Mouse (Mus musculus) heart, postnatal 36 days (tissue): ENCODE results near the gene Plin2. TPM values are rescaled to one million over a fixed set of nuclear protein-coding genes. Genes with fewer than 3 reads are reported as not detected.
A peak's percentile ranks its signal among the peaks of the same experiment; 100 is the strongest.
"Not testable (repeated sequence)": the region's sequence is repeated elsewhere in the genome, so short reads cannot be mapped to it uniquely, and the experiment has no call there.

ENCODE experiments used
- DNase-seq, 2 experiments: peaks; one replicate each; pipeline ENCODE4 v3.0.0; 2021 to 2022
- intact Hi-C: fragments of 180-260 bp; cut with DNase I; formaldehyde crosslinking; loops from one replicate; pipeline ENCODE4 v1.15.1; 2025
- total RNA-seq, 2 experiments: library from RNA; stranded (reverse); gene quantifications; 2 replicates each; pipeline ENCODE4 v1.2.3; 2021

The Plin2 gene
- total RNA-seq, 2 experiments from 2014 or later = 140 to 163 TPM

DNA sequence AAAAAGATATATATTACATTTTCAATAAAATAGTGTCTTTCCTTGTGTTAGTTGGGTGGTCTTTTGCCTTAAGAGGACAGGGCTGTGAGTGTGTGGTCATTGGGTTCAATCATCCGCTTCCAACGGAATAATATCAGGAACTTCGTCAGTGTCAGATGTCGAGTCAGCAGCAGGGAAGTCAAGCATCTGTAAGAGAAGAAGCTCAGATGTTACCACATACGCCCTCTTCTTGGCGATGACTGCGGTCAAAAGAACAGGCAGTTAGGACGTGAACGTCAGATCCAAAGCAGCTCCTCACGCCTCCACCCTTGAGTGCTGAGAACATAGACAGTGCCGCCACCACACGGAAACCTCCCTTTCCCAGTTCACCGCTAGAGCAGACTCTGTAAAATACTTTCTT, 21.5 kb downstream of the Plin2 start:
- DNase-seq, intact Hi-C loops: not testable (repeated sequence)

DNA sequence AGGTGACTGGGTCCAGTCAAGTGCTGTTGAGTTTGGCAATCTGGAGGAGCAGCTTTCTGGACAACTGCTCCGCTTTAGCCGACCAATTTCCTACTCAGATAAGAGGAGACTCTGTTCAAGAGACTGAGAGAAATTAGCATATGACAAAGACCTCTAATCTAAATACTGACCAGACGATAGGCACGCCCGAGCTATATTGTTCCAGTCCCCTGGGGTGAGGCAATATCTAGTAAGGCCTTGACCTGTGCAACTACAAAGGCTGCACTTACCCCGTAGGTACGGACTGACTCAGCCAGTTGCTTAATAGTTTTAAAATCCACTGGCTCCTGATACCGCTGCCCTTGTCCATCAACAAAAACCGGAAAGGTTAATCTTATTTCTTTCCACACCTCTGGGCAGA, 32.3 kb downstream of the Plin2 start:
- intact Hi-C loops, DNase-seq: not testable (repeated sequence)

DNA sequence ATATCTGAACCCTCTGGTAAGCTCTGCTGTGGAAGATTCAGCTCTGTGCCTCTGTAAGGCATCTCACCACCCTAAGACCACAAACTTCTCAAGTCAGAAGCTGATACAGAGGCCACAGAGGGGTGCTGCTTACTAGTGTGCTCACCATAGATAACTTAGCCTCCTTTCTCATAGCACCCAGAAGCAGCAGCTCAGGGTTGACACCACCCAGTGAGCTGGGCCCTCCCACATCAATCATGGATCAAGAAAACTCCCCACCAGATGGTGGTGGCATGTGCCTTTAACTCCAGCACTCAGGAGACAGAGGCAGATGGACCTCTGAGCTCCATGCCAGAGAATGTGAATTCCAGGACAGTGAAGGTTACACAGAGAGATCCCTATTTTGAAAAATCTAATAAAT, 35.0 kb downstream of the Plin2 start:
- intact Hi-C loops, DNase-seq: not testable (repeated sequence)

DNA sequence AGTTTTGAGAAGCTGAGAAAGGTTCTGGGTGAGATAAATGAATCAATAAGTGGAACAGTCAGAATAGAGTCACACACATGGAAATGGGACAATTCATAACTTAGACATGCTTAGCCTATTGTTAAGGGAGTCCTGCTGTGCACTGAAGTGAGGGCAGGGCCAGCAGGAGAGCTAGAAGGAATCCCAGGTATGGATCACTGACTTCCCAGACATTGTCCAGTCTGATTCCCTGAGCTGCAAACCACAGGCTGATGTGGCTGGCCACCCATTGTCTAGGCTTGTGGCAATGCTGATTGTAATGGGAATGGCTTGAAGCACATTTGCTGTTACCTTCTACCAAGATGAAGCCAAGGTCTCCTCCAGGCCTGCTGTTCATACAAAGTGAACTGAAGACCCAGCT, 35.5 kb downstream of the Plin2 start:
- intact Hi-C loops, DNase-seq: not testable (repeated sequence)

DNA sequence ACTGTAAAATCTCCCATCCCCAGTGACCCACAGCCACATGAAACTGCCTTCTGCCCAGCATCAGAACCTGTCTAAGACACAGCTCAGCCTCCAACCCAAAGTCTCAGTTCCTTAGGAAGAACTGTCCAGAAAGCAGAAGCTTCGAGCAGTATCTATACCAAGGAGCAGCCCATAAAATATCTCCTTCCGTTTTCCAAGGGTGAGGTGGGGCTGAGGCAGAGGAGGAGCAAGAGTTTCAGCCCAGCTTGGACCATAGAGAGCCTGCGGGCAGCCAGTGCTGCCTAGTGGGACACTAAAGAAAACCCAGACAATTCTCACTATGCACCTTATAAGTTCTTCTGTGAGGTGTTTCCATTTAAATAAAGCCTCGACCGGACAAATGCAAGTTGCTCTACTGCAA, 37.3 kb downstream of the Plin2 start:
- intact Hi-C loops, DNase-seq: not testable (repeated sequence)

DNA sequence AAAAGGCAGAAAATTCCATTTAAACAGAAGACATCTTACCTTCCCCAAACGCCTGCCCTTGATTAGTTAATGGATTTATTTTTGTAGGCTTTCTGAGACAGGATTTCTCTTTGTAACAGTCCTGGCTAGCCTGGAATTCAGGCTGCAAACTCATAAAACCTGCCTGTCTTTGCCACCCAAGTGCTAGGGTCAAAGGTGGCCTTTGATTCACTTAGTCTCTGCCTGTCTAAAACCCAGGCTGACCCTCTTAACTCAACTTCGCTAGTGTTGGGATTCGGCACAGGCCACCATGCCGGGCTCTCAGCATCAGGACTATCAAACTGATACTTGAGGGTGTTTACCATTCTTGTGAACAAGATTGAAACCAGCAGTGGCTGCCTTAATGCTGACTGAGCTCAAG, 38.0 kb downstream of the Plin2 start:
- intact Hi-C loops = no loop called here
- no peak for DNase-seq

DNA sequence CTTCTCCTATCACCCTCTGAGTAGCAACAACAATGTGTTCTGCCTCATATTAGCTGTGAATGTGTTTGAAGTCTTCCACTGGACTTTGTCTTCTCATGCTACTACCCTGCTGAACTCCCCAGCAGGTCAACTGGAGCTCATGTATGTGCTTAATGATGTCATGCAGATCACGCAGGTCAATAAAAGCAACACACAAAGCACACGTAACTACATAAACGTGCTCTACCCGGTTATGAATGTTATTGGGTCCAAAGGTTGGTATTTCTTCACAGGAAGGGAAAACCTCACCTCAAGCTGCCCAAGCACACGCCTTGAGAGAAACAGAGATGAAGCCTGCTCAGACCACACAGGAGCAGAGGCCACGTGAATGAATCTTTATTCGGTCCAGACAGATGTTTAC, 43.4 kb downstream of the Plin2 start:
- DNase-seq, intact Hi-C loops: not testable (repeated sequence)

DNA sequence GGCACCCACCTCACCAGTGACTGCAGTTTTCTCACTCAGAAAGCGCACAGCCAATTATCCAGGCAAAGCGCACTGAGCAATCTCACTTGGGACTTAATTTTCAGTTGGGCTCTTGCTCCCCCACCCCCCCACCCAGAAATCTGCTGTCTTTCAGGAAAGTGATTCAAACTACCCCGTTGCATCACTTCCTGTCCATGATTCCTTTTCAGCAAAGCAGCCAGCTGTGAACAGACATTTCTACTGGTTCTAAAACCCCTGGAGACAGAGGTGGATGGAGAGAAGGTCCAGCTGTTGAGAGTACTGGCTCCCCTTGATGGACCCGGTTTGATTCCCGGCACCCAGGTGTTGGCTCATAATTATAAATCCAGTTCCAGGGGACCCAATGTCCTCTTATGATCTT, 44.4 kb downstream of the Plin2 start:
- DNase-seq = no peak
- intact Hi-C loops = no loop called here

DNA sequence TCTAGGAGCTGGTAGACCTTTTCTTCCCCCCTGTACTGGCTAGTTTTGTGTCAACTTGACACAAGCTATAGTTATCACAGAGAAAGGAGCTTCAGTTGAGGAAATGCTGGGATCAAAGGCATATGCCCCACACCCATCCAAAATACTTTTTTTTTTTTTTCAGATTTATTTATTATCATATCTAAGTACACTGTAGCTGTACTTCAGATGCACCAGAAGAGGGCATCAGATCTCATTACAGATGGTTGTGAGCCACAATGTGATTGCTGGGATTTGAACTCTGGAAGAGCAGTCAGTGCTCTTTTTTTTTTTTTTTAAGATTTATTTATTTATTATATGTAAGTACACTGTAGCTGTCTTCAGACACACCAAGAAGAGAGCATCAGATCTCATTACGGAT, 47.3 kb downstream of the Plin2 start:
- intact Hi-C loops = loop anchor here (2.0 kb wide), 1 partner anchor 74 kb away; no protein-coding TSS in a partner anchor
- DNase-seq = not testable (repeated sequence)

DNA sequence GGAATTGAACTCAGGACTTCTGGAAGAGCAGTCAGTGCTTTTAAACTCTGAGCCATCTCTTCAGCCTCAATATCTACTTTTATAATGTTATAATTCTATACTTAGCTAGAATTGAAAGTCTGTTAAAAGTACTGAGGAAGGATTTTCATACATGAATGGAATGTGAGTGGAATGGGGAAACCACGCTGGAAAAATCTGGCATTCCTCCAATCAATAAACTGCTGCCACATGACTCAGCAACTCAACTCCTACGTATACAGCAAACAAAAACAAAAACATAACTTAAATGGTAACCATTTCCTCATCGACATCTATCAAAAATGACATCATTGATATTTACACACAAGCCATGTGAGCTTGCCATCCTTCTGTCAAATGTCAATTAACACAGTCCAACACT, 47.7 kb downstream of the Plin2 start:
- DNase-seq = no peak
- intact Hi-C loops = loop anchor here (2.0 kb wide), 1 partner anchor 75 kb away; no protein-coding TSS in a partner anchor

DNA sequence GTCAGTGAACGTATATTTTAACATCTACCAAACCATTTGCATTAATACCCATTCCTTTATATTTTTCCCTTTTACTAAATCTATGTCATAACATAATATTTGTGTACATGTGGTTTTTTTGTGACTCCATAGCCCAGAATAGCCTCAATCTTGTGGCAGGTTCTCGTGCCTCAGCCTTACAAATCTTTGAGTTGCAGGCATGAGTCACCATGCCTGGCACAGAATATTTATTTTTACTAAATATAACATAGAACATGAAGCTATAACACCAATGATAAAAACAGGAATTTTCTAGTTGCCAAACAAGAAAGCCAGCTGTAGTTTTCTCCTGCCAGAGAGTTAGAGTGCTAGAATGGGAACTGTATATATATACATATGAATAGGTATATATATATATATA, 49.4 kb downstream of the Plin2 start:
- DNase-seq = no peak
- intact Hi-C loops = no loop called here

DNA sequence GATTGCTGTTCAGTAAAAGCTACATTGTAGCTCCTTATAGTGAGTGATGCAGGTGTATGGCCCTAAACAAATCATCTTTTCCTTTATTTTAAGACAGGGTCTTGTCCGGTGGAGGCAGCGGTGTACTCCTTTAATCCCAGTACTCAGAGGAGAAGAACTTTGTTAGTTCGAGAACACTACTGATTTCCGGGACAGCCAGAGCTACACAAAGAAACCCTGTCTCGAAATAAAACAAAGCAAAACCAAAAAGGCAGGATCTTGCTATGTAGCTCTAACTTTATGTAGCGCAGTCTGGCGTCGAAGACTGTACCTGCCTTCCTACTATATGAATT, 57.6 kb downstream of the Plin2 start:
- intact Hi-C loops = loop anchor here (2.0 to 10.0 kb wide), 4 partner anchors 40 to 1727 kb away; partner anchors contain the start of genes Cntln and Rps6
- DNase-seq = no peak

DNA sequence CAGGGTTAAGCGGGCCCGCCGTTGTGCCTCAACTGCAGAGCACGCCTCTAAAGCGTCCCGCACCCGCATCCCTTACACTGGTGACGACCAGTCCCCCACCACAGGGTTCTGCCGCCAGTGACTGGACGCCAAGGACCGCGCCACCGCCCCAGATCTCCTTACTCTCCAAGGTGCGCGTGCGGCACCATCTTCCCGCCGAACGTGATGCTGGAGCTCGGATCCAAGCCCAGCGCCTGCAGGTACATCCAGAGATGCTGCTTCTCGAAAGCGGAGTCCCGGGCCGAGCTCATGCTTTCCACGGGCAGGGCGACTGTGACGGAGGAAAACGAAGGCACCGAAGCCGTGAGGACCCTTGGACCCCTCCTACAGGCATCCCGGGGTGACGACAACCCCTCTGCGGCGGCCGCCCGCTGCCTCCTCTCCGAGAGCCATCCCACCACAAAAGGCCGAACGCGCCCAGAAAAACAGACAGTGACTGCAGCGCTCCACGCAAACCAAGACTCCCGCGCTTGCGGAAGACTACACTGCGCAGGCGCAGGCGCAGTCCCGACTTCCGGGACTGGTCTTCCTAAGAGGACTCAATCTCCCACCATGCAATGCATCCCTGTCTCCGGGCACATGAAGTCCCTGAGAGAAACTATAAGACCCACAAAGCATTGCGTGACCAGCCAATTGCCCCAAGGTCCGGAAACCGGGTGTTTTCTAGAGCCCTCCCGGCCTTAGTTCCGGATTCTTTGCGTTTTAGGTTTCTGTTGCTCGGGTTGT, 58.2 kb downstream of the Plin2 start, which contains the start of gene Haus6:
Haus6 (minus strand) TSS at position 532 of the 765 bp plus-strand sequence.
- intact Hi-C loops = loop anchor here (2.0 to 10.0 kb wide), 5 partner anchors 37 to 1727 kb away; partner anchors contain the start of genes Cntln, Rps6 and Rraga
- DNase-seq = peak; percentile 86 to 89

Other genes with a start within 250 kb of the Plin2 start
- not detected for gene Saxo1, start 111.7 kb downstream of the Plin2 start, total RNA-seq
- 10 to 100 TPM; 56.5 to 58.4 TPM for gene Rraga, start 94.4 kb downstream of the Plin2 start, total RNA-seq
- 1 to 10 TPM; 3.9 to 8.1 TPM for gene Haus6, start 58.0 kb downstream of the Plin2 start, total RNA-seq
- 10 to 100 TPM; 31.0 to 37.9 TPM for gene Dennd4c, start 78.5 kb upstream of the Plin2 start, total RNA-seq
- gene Rps6, start 187.4 kb upstream of the Plin2 start, total RNA-seq = 100 to 1,000 TPM; 492 to 522 TPM
- 10 to 100 TPM; 17.0 to 21.1 TPM for gene Acer2, start 204.3 kb upstream of the Plin2 start, total RNA-seq